Mouse (Mus musculus): ENCODE results near the gene Rnf224.
A peak's percentile ranks its signal among the peaks of the same experiment; 100 is the strongest.

Rnf224 gene

GRCm38 (mm10) chr2:25255284-25255779 lies 18.7 kb upstream of the Rnf224 start, which contains the start of gene Tmem203:
Gene Tmem203, plus strand, starts transcription at chr2:25255439.
- peak; percentile 96 for DNase-seq

GRCm38 (mm10) chr2:25252331-25252730 lies 15.7 kb upstream of the Rnf224 start:
- DNase-seq, result peak; percentile 23

- DNase-seq, result no peak
Measured at GRCm38 (mm10) chr2:25246183-25247072, 9.8 kb upstream of the Rnf224 start, which contains the start of gene AL732309.1. Gene AL732309.1, minus strand, starts transcription at chr2:25246863.

DNA sequence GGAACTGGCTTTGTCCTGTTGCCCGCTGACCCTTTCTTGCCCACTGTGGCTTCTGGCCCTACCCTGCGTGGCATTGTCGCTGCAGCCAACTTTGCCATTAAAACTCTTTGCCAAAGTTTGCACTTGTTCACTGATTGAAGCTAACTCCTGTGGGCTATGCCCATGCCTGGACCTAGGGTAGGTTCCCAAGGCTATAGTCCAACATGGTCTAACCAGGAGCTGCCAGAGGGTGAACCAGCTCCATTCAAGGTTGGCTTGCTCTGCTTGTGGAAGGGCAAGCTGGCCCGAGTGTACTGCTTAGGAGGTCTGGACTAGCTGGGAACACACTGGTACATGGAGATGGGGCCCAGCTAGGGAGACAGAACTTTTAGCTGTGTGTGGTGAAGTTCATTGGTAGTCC lies 7.6 kb upstream of the Rnf224 start:
- no peak for DNase-seq

DNA sequence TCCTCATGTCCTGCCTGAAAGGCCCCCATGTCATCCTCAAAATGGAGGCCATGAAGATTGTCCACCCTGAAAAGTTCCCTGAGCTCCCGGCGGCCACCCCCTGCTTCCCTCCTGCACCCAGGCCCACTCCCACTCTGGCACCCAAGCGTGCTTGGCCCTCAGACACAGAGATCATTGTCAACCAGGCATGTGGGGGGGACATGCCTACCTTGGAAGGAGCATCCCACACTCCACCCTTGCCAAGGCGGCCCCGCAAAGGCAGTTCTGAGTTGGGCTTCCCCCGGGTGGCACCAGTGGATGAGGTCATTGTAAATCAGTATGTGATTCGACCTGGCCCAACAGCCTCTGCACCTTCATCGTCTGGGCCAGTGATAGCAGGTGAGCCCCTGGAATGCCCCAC lies 6.8 kb upstream of the Rnf224 start:
- DNase-seq, result no peak

- peak; percentile 66 for DNase-seq
Measured at GRCm38 (mm10) chr2:25242101-25242506, 5.5 kb upstream of the Rnf224 start, which contains the start of the genes Rnf208 and Cysrt1. Gene Rnf208, plus strand, starts transcription at chr2:25242255. Gene Cysrt1, minus strand, starts transcription at chr2:25242452.

DNA sequence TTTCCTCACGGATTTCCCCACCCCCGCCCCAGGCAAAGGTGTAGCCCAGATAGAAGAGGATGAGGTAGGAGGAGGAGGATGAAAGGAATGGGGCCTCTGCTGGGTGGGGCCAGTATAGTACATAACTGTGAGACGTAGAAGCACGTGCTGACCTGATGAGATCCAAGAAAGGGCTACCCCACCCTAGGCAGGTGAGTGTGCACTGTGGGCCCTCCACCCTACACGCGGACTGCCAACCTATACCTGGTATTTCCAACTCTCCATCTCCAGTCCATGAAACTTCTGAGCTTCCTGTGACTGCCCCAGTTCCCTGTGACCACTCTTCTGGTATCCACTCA lies 4.8 kb upstream of the Rnf224 start:
- DNase-seq, result no peak

DNA sequence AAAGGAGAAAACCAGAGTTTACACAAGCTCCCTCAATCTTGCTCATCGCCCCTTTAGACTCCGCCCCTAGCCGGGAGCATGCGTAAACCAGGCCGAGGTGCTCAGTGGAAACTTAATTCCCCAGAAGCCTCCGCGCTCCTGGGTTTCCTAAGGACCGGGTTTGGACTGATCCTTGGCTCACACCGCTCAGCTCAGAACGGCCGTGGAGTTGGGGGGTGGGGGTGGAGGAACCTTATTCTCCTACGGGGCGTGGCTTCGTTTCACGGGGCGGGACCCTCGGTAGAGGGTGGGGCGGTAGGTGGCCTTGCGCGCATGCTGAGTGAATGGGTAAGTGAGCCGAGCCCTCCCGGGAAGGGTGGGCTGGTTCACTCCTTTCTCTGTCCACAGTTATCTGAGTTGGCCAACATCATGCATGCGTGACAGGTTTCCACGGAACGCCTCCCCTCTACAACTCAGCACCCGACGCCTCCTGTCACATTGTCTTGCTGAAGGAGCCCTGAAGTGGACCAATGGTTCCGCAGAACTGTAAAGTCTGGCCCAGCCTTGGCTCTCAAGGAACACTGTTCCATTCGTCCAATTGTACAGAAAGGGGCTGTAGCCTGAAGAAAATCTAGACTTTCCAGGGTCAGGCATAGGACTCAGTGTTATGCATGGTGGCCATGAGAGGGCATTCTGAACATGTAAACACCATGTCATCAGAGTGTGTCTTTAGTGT lies 4.3 kb upstream of the Rnf224 start:
- DNase-seq, result peak; percentile 88

- no peak for DNase-seq
Measured at GRCm38 (mm10) chr2:25240310-25240709, 3.7 kb upstream of the Rnf224 start.

- no peak for DNase-seq
Measured at GRCm38 (mm10) chr2:25239766-25240165, 3.2 kb upstream of the Rnf224 start.

- no peak for DNase-seq
Measured at GRCm38 (mm10) chr2:25238106-25238505, 1.5 kb upstream of the Rnf224 start.

GRCm38 (mm10) chr2:25237522-25237921 lies 935 bp upstream of the Rnf224 start:
- no peak for DNase-seq

DNA sequence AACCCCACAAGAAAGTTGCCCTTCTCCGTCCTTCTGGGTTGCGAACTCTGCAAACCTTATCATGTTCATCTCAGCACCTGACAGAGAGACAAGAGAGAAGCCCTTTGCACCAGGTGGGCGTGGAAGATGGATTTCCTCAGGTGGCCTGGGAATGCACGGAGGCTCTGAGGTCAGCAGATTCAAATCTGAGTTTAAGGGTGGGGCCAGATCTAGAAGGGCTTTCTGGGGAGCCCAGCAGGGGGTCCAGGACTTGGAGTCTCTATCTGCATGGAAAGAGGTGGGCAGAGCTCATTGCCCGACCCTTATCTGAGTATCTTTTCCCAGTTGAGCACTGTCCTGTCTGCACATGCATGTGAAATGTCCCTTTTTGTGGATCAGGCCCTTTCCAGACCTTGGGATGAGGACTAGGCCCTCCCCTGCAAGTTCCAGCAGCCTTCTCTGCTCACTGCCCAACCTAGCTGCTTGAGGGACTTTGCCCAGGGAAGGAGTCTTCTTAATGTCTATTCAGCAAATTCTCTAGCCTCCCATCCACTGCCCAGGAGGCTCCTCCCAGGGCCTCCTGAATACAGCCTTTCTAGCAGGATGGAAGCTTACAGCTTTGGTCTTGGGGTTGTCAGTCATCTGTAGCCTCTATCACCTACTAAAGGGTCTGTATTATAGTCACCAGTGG lies 1.9 kb downstream of the Rnf224 start:
- no peak for DNase-seq

DNA sequence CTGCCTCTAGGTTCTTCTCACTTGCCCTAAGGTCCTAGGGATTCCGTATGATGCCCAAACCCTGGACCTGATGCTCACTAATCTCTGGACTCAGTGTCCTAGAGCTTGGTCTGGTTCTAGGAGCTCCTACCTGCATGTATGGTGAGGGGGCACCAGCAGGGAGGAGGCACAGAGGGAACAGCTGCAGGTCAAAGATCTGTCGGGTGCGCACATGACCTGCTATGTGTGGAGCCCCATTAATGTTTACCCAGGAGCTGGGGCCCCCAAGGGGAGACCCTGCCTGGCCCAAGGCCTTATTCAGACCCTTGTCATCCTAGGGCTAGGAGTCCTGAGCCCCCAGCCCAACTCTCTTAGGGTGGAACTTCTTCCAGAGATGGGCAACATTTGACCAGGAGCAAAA lies 2.5 kb downstream of the Rnf224 start, which contains the start of gene Slc34a3:
TSS of gene Slc34a3 (minus strand) at position 315 of the 400 bp plus-strand sequence.
- no peak for DNase-seq

GRCm38 (mm10) chr2:25233421-25233820 lies 3.2 kb downstream of the Rnf224 start:
- no peak for DNase-seq

DNA sequence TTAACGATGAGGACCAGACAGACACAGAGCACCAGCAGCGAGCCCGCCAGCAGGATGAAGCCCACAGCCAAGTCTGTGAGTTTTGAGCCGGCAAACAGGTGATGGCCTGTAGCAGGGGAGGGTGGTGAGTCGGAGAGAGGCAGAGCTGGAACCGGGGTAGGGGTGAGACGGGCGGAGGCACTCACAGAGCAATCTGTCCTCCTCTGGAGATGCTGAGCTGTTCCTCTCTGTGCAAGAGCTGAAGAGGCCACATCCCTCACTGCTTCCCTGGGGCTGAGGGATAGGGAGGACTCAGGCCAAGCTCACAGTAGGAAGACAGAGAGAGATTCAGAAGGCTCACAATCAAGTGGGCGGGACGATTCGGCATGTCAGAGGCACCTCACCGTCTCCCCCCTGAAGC lies 5.5 kb downstream of the Rnf224 start:
- DNase-seq, result no peak

- no peak for DNase-seq
Measured at GRCm38 (mm10) chr2:25230581-25230980, 6.0 kb downstream of the Rnf224 start.

GRCm38 (mm10) chr2:25229582-25229981 lies 7.0 kb downstream of the Rnf224 start:
- DNase-seq, result no peak

DNA sequence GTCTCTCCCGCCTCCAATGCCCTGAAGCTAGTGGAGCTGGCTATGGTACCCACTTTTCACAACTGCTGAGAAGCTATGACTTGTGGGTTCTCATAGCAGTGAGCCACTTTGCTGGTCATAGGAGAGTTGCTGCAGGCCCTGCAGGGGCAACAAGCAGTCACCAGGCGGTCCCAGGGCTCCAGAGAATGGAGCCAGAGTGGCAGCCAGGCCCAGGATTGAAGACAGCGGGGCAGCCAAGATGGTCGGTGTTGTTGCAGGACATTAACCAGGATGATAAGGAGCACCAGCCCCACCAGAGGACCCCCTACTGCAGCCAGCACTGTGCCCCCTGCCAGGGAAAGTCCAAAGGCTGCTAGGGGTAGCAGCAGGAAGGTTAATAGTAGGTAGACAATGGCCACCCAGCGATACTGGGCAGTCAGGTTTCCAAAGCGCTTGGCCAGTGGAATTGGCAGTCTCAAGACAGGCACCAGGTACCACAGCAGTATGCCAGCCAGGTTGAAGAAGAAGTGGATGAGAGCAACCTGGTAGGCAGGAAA lies 7.5 kb downstream of the Rnf224 start:
- no peak for DNase-seq

DNA sequence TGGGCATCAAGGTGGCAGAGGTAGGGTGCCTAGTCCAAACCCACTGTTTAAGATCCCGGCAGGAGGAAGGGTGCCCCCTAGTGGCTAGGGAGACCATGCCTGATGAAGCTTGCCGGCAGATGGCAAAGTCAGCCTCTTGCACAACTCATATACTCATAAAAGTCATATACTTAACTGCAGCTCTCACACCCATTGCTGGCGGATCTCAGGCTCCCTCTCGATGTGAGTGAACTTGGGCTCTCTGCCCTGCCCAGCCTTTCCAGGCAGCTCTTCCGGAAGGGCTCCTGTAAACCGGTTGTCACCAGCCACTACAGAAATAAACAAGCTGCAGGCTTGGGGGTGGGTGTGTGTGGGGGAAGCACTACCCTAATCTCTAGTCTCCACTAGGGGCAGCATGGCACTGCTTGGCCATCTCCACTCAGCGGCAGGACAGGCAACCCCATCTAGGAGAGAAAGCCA lies 8.1 kb downstream of the Rnf224 start:
- DNase-seq, result peak; percentile 94

DNA sequence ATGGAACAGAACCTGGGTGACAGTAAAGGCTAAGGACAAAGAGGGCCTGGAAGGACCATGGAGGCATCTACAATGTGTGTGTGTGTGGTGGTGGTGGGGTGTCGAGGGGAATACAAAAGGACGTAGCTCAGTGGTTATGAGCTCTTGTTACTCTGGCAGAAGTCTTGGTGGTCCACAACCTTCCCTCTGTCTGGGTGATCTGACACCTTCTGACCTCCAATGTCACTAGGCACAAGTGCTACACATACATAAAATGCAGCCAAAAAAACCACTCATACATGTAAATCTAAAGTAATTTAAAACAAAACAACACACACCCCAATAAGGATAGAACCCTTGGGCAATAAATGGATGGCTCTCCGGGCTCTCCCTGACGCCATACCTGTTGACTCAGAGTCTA lies 9.2 kb downstream of the Rnf224 start:
- DNase-seq, result no peak

DNA sequence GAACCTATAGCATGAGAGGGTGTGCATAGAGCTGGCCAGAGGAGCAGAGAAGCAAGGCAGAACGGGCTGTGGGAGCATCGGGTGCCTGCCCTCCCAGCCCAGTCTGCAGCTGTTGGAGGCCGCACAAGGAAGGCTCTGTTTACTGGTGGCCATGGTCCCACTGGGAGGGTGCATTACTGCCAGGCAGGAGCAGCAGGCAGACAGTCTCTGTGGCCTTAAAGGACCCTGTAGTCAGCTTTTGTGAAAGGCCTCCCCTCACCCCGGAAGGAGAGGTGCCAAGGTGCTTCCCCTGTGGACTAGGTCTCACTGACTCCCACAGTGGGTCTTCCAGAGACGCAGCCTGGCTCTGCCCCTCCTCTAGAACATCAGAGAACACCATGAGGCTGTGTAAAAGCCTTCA lies 9.7 kb downstream of the Rnf224 start:
- no peak for DNase-seq
